Mouse (Mus musculus) hindbrain, embryonic 12.5 days (tissue): ENCODE data around the gene Ncf1. TPM values are rescaled to one million over a fixed set of nuclear protein-coding genes. Genes with fewer than 3 reads are reported as not detected.

Experiments used
- ATAC-seq: fragments of 200-750 bp; cut with Nextera tagmentation; 2 replicates; pipeline ENCODE4 v1.8.0; 2017; ENCODE audit warnings: moderate TSS enrichment; ENCODE audit not compliant: low FRiP score
- H3K27ac ChIP-seq: fragments of 300-500 bp; sonication (generic); 2 replicates; pipeline ENCODE4 v1.5.1; 2016; ENCODE audit warnings: mild to moderate bottlenecking
- H3K27me3 ChIP-seq: fragments of 300-500 bp; sonication (generic); 2 replicates; pipeline ENCODE4 v1.6.1; 2016; ENCODE audit warnings: mild to moderate bottlenecking
- H3K36me3 ChIP-seq: fragments of 300-500 bp; sonication (generic); 2 replicates; pipeline ENCODE4 v1.6.1; 2016; ENCODE audit warnings: mild to moderate bottlenecking
- H3K4me1 ChIP-seq: fragments of 300-500 bp; sonication (generic); 2 replicates; pipeline ENCODE4 v1.6.1; 2016
- H3K4me2 ChIP-seq: fragments of 300-500 bp; sonication (generic); replicated peaks from 2 replicates; pipeline ENCODE4 v1.6.1; 2016; ENCODE audit warnings: mild to moderate bottlenecking
- H3K4me3 ChIP-seq: fragments of 300-500 bp; sonication (generic); 2 replicates; pipeline ENCODE4 v1.5.1; 2016; ENCODE audit warnings: mild to moderate bottlenecking
- H3K9ac ChIP-seq: fragments of 300-500 bp; sonication (generic); 2 replicates; pipeline ENCODE4 v1.6.1; 2016; ENCODE audit warnings: mild to moderate bottlenecking, moderate library complexity
- H3K9me3 ChIP-seq: fragments of 300-500 bp; sonication (generic); replicated peaks from 2 replicates; pipeline ENCODE4 v1.6.1; 2016; ENCODE audit warnings: mild to moderate bottlenecking
- WGBS: fragments of 180-500 bp; shearing (Covaris S2); methylation state at CpG from one replicate; pipeline ENCODE4 v1.1.7; 2016; 5-methylcytosine and 5-hydroxymethylcytosine counted together
- polyA plus RNA-seq: library from polyadenylated mRNA; unstranded; fragments of >200 nt; fragmentation: Nextera tagmentation; extraction: Ambion mirVana; gene quantifications from 2 replicates; pipeline ENCODE4 v1.2.1, GENCODE M21; 2016

The Ncf1 gene
- polyA plus RNA-seq, 1 experiment from 2014 or later, result 4.6 TPM

GRCm38 (mm10) chr5:134186961-134187731, 42.3 kb downstream of the Ncf1 start:
- Histone ChIP-seq H3K27ac (no peak overlapping the region), H3K27me3 (no peaks in the 10 kb centered on the region), H3K36me3 (no peaks in the 10 kb centered on the region), H3K4me1 (peaks cover 16% of the 10 kb centered on the region), H3K9ac (no peak overlapping the region), H3K4me3 (no peak overlapping the region), H3K9me3 (no peaks in the 10 kb centered on the region), H3K4me2 (no peak overlapping the region)
- 74% methylated on average over 4 of the region's 4 CpGs for WGBS
- no peak for ATAC-seq

- H3K4me3 ChIP-seq, result no peak overlapping the region
- no peak for ATAC-seq
- no peaks in the 10 kb centered on the region for H3K36me3 ChIP-seq
- H3K4me1 ChIP-seq, result peaks cover 19% of the 10 kb centered on the region
- no peak overlapping the region for H3K27ac ChIP-seq
- 88% methylated on average over 3 of the region's 3 CpGs for WGBS
- H3K4me2 ChIP-seq, result no peak overlapping the region
- H3K27me3 ChIP-seq, result no peaks in the 10 kb centered on the region
- 0 out of 2 replicates have a peak overlapping the region, but pooled peaks have one; percentile 28 for H3K9ac ChIP-seq
- no peaks in the 10 kb centered on the region for H3K9me3 ChIP-seq
Observed at GRCm38 (mm10) chr5:134186059-134186458, 43.4 kb downstream of the Ncf1 start.

GRCm38 (mm10) chr5:134183880-134184808, 45.3 kb downstream of the Ncf1 start, which contains the start of gene Gtf2ird2:
Gene Gtf2ird2 (plus strand): TSS chr5:134184019.
- Histone ChIP-seq H3K4me2 (peak within 1 kb of the TSS; percentile 71), H3K9me3 (no peaks in the 10 kb centered on the region), H3K4me1 (peaks cover 19% of the 10 kb centered on the region), H3K27me3 (no peaks in the 10 kb centered on the region), H3K4me3 (peak within 1 kb of the TSS; percentile 76), H3K9ac (peak within 1 kb of the TSS; percentile 79), H3K27ac (peak within 1 kb of the TSS; percentile 93), H3K36me3 (no peaks in the 10 kb centered on the region)
- ATAC-seq, result peak; percentile 95
- under 1% methylated on average over 83 of the region's 92 CpGs for WGBS

GRCm38 (mm10) chr5:134183162-134183561, 46.3 kb downstream of the Ncf1 start:
- Histone ChIP-seq H3K9ac (peak overlapping the region; percentile 79), H3K9me3 (no peaks in the 10 kb centered on the region), H3K4me3 (peak overlapping the region; percentile 76), H3K4me2 (peak overlapping the region; percentile 71), H3K4me1 (peaks cover 19% of the 10 kb centered on the region), H3K27me3 (no peaks in the 10 kb centered on the region; the same call in 1 of the 2 replicates), H3K36me3 (no peaks in the 10 kb centered on the region), H3K27ac (peak overlapping the region; percentile 93)
- 58% methylated on average over 7 of the region's 7 CpGs for WGBS
- ATAC-seq, result no peak

- Histone ChIP-seq H3K27me3 (no peaks in the 10 kb centered on the region; the same call in 1 of the 2 replicates), H3K9me3 (no peaks in the 10 kb centered on the region), H3K36me3 (no peaks in the 10 kb centered on the region), H3K27ac (no peak overlapping the region), H3K9ac (no peak overlapping the region), H3K4me1 (peaks cover 19% of the 10 kb centered on the region), H3K4me3 (no peak overlapping the region), H3K4me2 (peak overlapping the region; percentile 71)
- WGBS, result 74% methylated on average over 4 of the region's 4 CpGs
- no peak for ATAC-seq
Observed at GRCm38 (mm10) chr5:134182735-134183134, 46.7 kb downstream of the Ncf1 start.

GRCm38 (mm10) chr5:134182172-134182571, 47.3 kb downstream of the Ncf1 start:
- 51% methylated on average over 3 of the region's 3 CpGs for WGBS
- ATAC-seq, result no peak
- H3K27me3 ChIP-seq, result no peaks in the 10 kb centered on the region; the same call in 1 of the 2 replicates
- H3K4me2 ChIP-seq, result no peak overlapping the region
- no peaks in the 10 kb centered on the region for H3K9me3 ChIP-seq
- H3K9ac ChIP-seq, result no peak overlapping the region
- H3K36me3 ChIP-seq, result no peaks in the 10 kb centered on the region
- no peak overlapping the region for H3K4me3 ChIP-seq
- no peak overlapping the region for H3K27ac ChIP-seq
- peaks cover 19% of the 10 kb centered on the region for H3K4me1 ChIP-seq

GRCm38 (mm10) chr5:134179871-134180270, 49.6 kb downstream of the Ncf1 start:
- WGBS, result 27% methylated on average over 7 of the region's 7 CpGs
- ATAC-seq, result no peak
- Histone ChIP-seq H3K4me1 (peaks cover 27% of the 10 kb centered on the region), H3K9me3 (no peaks in the 10 kb centered on the region), H3K27me3 (no peaks in the 10 kb centered on the region; the same call in 1 of the 2 replicates), H3K4me3 (no peak overlapping the region), H3K4me2 (no peak overlapping the region), H3K9ac (no peak overlapping the region), H3K27ac (no peak overlapping the region), H3K36me3 (no peaks in the 10 kb centered on the region)

- no peak overlapping the region for H3K4me2 ChIP-seq
- no peak overlapping the region for H3K27ac ChIP-seq
- H3K9me3 ChIP-seq, result no peaks in the 10 kb centered on the region
- ATAC-seq, result no peak
- H3K4me3 ChIP-seq, result no peak overlapping the region
- H3K27me3 ChIP-seq, result no peaks in the 10 kb centered on the region; the same call in 1 of the 2 replicates
- peaks cover 29% of the 10 kb centered on the region for H3K4me1 ChIP-seq
- H3K9ac ChIP-seq, result no peak overlapping the region
- 71% methylated on average over 7 of the region's 7 CpGs for WGBS
- no peaks in the 10 kb centered on the region for H3K36me3 ChIP-seq
Observed at GRCm38 (mm10) chr5:134178536-134178935, 50.9 kb downstream of the Ncf1 start.

GRCm38 (mm10) chr5:134176169-134176881, 53.1 kb downstream of the Ncf1 start, which contains the start of gene Rcc1l:
Gene Rcc1l (minus strand): TSS chr5:134176774.
- peak; percentile 91 for ATAC-seq
- H3K27me3 ChIP-seq, result no peaks in the 10 kb centered on the region; the same call in 1 of the 2 replicates
- WGBS, result under 1% methylated on average over 70 of the region's 72 CpGs
- H3K9me3 ChIP-seq, result no peaks in the 10 kb centered on the region
- H3K27ac ChIP-seq, result peak within 1 kb of the TSS; percentile 67
- H3K4me3 ChIP-seq, result peak within 1 kb of the TSS; percentile 96
- peak within 1 kb of the TSS; percentile 68 for H3K9ac ChIP-seq
- peak within 1 kb of the TSS; percentile 91 for H3K4me2 ChIP-seq
- H3K36me3 ChIP-seq, result peaks cover 6% of the 10 kb centered on the region; the same call in 1 of the 2 replicates
- peaks cover 13% of the 10 kb centered on the region for H3K4me1 ChIP-seq

GRCm38 (mm10) chr5:134175696-134176095, 53.7 kb downstream of the Ncf1 start:
- H3K9ac ChIP-seq, result peak overlapping the region; percentile 68
- H3K27me3 ChIP-seq, result no peaks in the 10 kb centered on the region; the same call in 1 of the 2 replicates
- H3K4me2 ChIP-seq, result peak overlapping the region; percentile 91
- peaks cover 13% of the 10 kb centered on the region for H3K4me1 ChIP-seq
- no peak for ATAC-seq
- peak overlapping the region; percentile 96 for H3K4me3 ChIP-seq
- 11% methylated on average over 10 of the region's 10 CpGs for WGBS
- peak overlapping the region; percentile 67 for H3K27ac ChIP-seq
- peaks cover 11% of the 10 kb centered on the region; the same call in 1 of the 2 replicates for H3K36me3 ChIP-seq
- H3K9me3 ChIP-seq, result no peaks in the 10 kb centered on the region

- H3K27ac ChIP-seq, result no peak overlapping the region
- peaks cover 13% of the 10 kb centered on the region for H3K4me1 ChIP-seq
- no peaks in the 10 kb centered on the region for H3K27me3 ChIP-seq
- H3K9me3 ChIP-seq, result no peaks in the 10 kb centered on the region
- no peak for ATAC-seq
- WGBS, result 39% methylated on average over 4 of the region's 4 CpGs
- no peak overlapping the region for H3K4me2 ChIP-seq
- H3K9ac ChIP-seq, result no peak overlapping the region
- no peak overlapping the region for H3K4me3 ChIP-seq
- H3K36me3 ChIP-seq, result peaks cover 11% of the 10 kb centered on the region; the same call in 1 of the 2 replicates
Observed at GRCm38 (mm10) chr5:134173206-134173605, 56.2 kb downstream of the Ncf1 start.
